Mouse (Mus musculus): ENCODE data around the gene Atf7. TPM values are rescaled to one million over a fixed set of nuclear protein-coding genes. Genes with fewer than 3 reads are reported as not detected.

The Atf7 gene
- polyA plus RNA-seq, 1 experiment from 2014 or later = 15.0 TPM

DNA sequence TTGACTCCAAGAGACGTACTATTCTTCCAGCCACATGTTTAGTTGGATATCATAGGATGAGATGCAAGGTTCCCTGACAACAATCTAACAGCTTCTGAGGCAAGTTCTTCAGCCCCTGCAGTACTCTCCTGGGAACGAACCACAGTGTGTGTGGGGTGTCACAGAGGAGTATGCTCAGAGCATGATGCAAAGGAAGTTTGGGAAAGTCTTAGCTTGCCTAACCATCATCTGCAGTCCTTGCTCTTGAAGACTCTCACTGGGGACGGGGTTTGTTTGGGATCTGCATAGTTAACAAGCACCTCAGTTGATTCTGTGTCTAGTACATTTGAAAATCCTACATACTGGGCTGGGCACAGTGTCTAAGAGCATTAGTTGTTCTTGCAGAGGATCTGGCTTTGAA is 116.9 kb downstream of the Atf7 start:
- Histone ChIP-seq H3K27me3 (replicated peaks; ENCODE audit: control insufficient read depth, insufficient read depth, low read length) (no peaks in the 10 kb centered on the region), H3K27ac (ENCODE audit: low read depth, low read length) (no peak overlapping the region), H3K4me1 (replicated peaks; ENCODE audit: control insufficient read depth, insufficient read depth, low read length) (no peaks in the 10 kb centered on the region), H3K9ac (ENCODE audit: low read depth, low read length) (no peak overlapping the region), H3K9me3 (ENCODE audit: control insufficient read depth) (no peaks in the 10 kb centered on the region), H3K4me3 (ENCODE audit: low read depth, low read length) (no peak overlapping the region), H3K36me3 (ENCODE audit: control insufficient read depth, insufficient read depth) (peaks cover 7% of the 10 kb centered on the region), H3K4me2 (replicated peaks; ENCODE audit: low read depth) (no peak overlapping the region)
- TF ChIP-seq CTCF (IDR thresholded peaks at IDR 0.05; ENCODE audit: low read depth) = no peak
- ATAC-seq = no peak
- 84% methylated on average over 3 of the region's 3 CpGs for WGBS

DNA sequence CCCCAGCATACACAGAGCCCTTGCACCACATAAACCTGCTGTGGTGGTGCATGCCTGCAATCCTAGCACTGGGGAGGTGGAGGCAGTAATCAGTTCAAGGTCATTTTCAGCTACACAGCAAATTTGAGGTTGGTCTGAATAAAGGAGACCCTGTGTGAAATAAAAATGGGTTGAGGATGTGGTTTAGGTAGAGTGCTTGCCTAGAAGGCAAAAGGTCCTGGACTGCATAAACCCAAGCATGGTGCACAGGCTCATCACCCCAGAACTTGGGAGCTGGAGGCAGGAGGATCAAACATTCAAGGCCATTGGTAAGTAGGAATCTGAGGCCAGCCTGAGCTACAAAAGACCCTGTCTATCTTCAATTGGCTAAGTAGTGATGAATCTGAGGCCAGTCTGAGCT is 117.7 kb downstream of the Atf7 start:
- H3K4me1 ChIP-seq (replicated peaks; ENCODE audit: control insufficient read depth, insufficient read depth, low read length) = no peaks in the 10 kb centered on the region
- H3K27me3 ChIP-seq (replicated peaks; ENCODE audit: control insufficient read depth, insufficient read depth, low read length) = no peaks in the 10 kb centered on the region
- no peak for ATAC-seq
- H3K4me3 ChIP-seq (ENCODE audit: low read depth, low read length) = no peak overlapping the region
- peaks cover 15% of the 10 kb centered on the region for H3K36me3 ChIP-seq (ENCODE audit: control insufficient read depth, insufficient read depth)
- no peak overlapping the region for H3K4me2 ChIP-seq (replicated peaks; ENCODE audit: low read depth)
- no peak overlapping the region for H3K9ac ChIP-seq (ENCODE audit: low read depth, low read length)
- TF ChIP-seq CTCF (IDR thresholded peaks at IDR 0.05; ENCODE audit: low read depth) = no peak
- no peaks in the 10 kb centered on the region for H3K9me3 ChIP-seq (ENCODE audit: control insufficient read depth)
- no peak overlapping the region for H3K27ac ChIP-seq (ENCODE audit: low read depth, low read length)

DNA sequence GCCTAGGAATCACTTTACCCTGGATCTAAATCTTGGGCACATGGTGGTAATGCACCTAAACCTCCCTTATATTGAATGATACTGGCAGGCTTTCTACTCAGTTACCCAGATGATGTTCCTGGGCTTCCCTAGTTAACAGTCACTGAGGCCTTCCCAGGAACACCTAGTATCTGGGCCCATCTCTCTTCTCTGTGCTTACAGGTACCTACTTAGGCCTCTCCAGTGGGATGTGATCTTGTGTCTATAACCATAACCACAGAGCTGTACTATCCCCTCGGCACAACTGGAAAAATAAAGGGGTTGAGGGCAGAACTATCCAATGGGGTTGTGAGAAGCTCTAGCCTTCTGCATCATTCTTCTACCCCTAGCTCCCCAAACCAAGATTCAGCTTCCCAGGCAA is 118.4 kb downstream of the Atf7 start:
- Histone ChIP-seq H3K36me3 (ENCODE audit: control insufficient read depth, insufficient read depth) (peaks cover 17% of the 10 kb centered on the region), H3K4me1 (replicated peaks; ENCODE audit: control insufficient read depth, insufficient read depth, low read length) (no peaks in the 10 kb centered on the region), H3K9me3 (ENCODE audit: control insufficient read depth) (no peaks in the 10 kb centered on the region), H3K9ac (ENCODE audit: low read depth, low read length) (no peak overlapping the region), H3K27ac (ENCODE audit: low read depth, low read length) (no peak overlapping the region), H3K27me3 (replicated peaks; ENCODE audit: control insufficient read depth, insufficient read depth, low read length) (no peaks in the 10 kb centered on the region), H3K4me2 (replicated peaks; ENCODE audit: low read depth) (no peak overlapping the region), H3K4me3 (ENCODE audit: low read depth, low read length) (no peak overlapping the region)
- no peak for ATAC-seq
- WGBS = 80% methylated on average over 1 of the region's 1 CpGs
- TF ChIP-seq CTCF (IDR thresholded peaks at IDR 0.05; ENCODE audit: low read depth) = no peak

DNA sequence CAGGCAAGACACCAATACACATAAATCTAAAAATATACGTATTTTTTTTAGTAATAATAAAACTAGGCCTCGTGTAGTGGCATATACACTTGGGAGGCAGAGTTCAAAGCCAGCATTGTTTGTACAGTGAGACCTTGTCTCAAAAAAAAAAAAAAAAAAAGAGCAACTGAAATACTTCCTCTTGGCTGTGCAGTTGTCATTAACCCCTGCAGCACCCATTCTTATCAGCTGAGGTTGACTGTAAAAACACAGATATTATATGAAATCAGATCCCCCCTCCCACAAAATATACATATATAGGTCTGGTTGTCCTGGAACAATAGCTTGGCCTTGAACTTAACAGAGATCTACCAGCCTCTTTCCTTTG is 118.8 kb downstream of the Atf7 start:
- Histone ChIP-seq H3K4me1 (replicated peaks; ENCODE audit: control insufficient read depth, insufficient read depth, low read length) (no peaks in the 10 kb centered on the region), H3K9ac (ENCODE audit: low read depth, low read length) (no peak overlapping the region), H3K9me3 (ENCODE audit: control insufficient read depth) (no peaks in the 10 kb centered on the region), H3K4me3 (ENCODE audit: low read depth, low read length) (no peak overlapping the region), H3K4me2 (replicated peaks; ENCODE audit: low read depth) (no peak overlapping the region), H3K27ac (ENCODE audit: low read depth, low read length) (no peak overlapping the region), H3K27me3 (replicated peaks; ENCODE audit: control insufficient read depth, insufficient read depth, low read length) (no peaks in the 10 kb centered on the region), H3K36me3 (ENCODE audit: control insufficient read depth, insufficient read depth) (peaks cover 21% of the 10 kb centered on the region)
- WGBS = 7% methylated on average over 2 of the region's 2 CpGs
- TF ChIP-seq CTCF (IDR thresholded peaks at IDR 0.05; ENCODE audit: low read depth) = no peak
- no peak for ATAC-seq

DNA sequence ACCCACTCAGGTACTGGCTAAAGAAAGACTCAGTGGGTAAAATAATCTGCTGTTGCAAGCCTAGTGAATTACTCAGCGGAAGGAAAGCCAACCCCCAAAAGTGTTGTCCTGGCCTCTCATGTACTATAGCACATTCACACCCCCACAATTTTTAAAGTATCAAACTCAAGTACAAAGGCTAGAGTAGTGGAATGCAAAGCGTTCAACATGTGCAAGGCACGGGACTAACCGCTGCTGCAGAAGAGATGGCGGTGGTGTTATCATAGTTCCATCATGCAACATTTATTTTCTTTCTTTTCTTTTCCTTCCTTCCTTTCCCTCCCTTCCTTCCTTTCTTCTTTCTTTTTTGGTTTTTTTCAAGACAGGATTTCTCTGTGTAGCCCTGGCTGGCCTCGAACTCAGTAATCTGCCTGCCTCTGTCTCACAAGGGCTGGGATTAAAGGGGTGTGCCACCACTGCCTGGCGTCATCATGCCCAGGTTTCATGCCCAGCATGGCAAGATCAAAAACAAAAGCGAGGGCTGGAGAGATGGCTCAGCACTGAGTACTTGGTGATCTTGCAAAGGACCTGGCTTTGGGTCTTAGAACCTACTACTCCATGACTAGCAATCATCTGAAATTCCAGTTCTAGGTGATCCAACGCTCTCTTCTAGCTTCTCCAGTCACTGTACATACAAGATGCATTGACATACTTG is 119.3 kb downstream of the Atf7 start:
- no peak for TF ChIP-seq CTCF (IDR thresholded peaks at IDR 0.05; ENCODE audit: low read depth)
- no peak overlapping the region for H3K4me2 ChIP-seq (replicated peaks; ENCODE audit: low read depth)
- peaks cover 27% of the 10 kb centered on the region for H3K36me3 ChIP-seq (ENCODE audit: control insufficient read depth, insufficient read depth)
- H3K4me1 ChIP-seq (replicated peaks; ENCODE audit: control insufficient read depth, insufficient read depth, low read length) = no peaks in the 10 kb centered on the region
- no peak for ATAC-seq
- H3K9me3 ChIP-seq (ENCODE audit: control insufficient read depth) = no peaks in the 10 kb centered on the region
- H3K27ac ChIP-seq (ENCODE audit: low read depth, low read length) = no peak overlapping the region
- no peaks in the 10 kb centered on the region for H3K27me3 ChIP-seq (replicated peaks; ENCODE audit: control insufficient read depth, insufficient read depth, low read length)
- H3K9ac ChIP-seq (ENCODE audit: low read depth, low read length) = no peak overlapping the region
- H3K4me3 ChIP-seq (ENCODE audit: low read depth, low read length) = no peak overlapping the region
- 72% methylated on average over 9 of the region's 9 CpGs for WGBS

DNA sequence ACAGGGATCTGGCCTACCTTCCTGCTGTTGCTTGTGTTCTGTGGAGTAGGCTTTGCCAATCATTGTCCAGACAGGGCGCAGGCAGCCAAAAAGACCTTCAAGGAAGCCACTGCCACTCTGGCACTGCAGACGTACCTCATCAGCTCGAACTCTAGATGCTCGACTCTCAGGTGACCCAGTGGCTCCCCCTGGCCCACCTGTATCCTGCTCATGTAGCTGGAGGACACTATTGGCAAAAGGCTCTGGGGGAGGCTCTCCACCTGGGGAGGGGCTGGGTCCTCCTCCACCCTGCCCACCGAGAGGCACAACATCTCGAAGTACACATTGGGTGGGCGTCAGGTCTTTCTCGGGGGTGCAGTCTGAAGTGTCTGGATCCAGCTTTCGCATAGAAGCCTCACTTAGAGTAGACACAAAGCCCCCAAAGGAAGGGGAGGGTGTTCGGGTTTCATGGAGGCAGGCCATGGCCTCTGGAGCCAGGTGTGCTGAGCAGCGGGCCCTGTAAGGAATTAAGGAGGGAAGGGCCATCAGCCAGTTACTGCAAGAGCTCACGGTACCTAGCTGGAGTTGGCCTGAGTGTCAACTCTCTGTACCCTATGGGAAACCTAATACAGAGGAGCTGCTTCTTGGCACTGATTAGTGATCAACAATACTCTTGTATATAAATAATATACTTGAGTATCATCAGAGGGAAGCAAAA is 120.0 kb downstream of the Atf7 start:
- Histone ChIP-seq H3K9ac (ENCODE audit: low read depth, low read length) (no peak overlapping the region), H3K9me3 (ENCODE audit: control insufficient read depth) (no peaks in the 10 kb centered on the region), H3K27me3 (replicated peaks; ENCODE audit: control insufficient read depth, insufficient read depth, low read length) (no peaks in the 10 kb centered on the region), H3K4me2 (replicated peaks; ENCODE audit: low read depth) (no peak overlapping the region), H3K36me3 (ENCODE audit: control insufficient read depth, insufficient read depth) (peaks cover 33% of the 10 kb centered on the region), H3K4me3 (ENCODE audit: low read depth, low read length) (no peak overlapping the region), H3K4me1 (replicated peaks; ENCODE audit: control insufficient read depth, insufficient read depth, low read length) (no peaks in the 10 kb centered on the region), H3K27ac (ENCODE audit: low read depth, low read length) (no peak overlapping the region)
- 0 out of 2 replicates have a peak, but pooled peaks have one; percentile 10 for TF ChIP-seq CTCF (IDR thresholded peaks at IDR 0.05; ENCODE audit: low read depth)
- ATAC-seq = no peak
- 72% methylated on average over 12 of the region's 12 CpGs for WGBS

All from intestine, postnatal 0 days (tissue).